Mouse (Mus musculus): ENCODE measurements around the gene Enthd1. TPM values are rescaled to one million over a fixed set of nuclear protein-coding genes. Genes with fewer than 3 reads are reported as not detected.

The Enthd1 gene
- total and polyA plus RNA-seq, 3 experiments, result not detected

DNA sequence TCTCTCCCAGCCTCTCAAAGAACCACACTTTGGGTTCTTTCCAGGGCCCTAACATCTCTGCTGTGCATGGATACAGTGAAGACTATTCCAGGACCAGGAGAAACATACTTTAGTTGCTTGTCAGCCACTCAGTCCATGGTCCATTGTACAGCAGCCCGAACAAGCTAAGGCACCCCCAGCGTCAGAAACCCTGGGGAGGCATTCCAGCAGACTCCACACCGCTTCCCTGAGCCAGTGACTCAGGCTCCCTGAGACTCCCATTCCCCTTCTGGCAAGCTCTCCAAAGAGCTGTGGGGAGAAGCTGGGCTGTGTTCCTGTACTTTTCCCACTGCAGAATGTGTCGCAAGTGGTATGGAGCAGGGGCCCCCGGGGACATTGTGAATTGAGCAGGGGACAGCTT is 128.0 kb downstream of the Enthd1 start:
- no peaks in the 10 kb centered on the region for H3K4me1 ChIP-seq (ENCODE audit: control insufficient read depth, insufficient read depth, low read length)
- TF ChIP-seq POLR2A (IDR thresholded peaks at IDR 0.05; ENCODE audit: insufficient read depth, low read depth, low read length) (no peak), CTCF (IDR thresholded peaks at IDR 0.05) (no peak), EP300 (IDR thresholded peaks at IDR 0.05; ENCODE audit: insufficient read depth, low read depth, low read length) (no peak)
- H3K9ac ChIP-seq (ENCODE audit: low read depth, low read length), result no peak overlapping the region
- H3K79me2 ChIP-seq (replicated peaks; ENCODE audit: control insufficient read depth, insufficient read depth, low read length), result no peaks in the 10 kb centered on the region
- no peak overlapping the region for H3K4me3 ChIP-seq
- H3K36me3 ChIP-seq (ENCODE audit: control insufficient read depth, insufficient read depth, low read length), result no peaks in the 10 kb centered on the region
- no peak overlapping the region for H3K27ac ChIP-seq
- H3K27me3 ChIP-seq (ENCODE audit: control insufficient read depth, insufficient read depth, low read length), result no peaks in the 10 kb centered on the region
- 56% methylated on average over 5 of the region's 5 CpGs for WGBS
- no peak for DNase-seq
- intact Hi-C loops (cut with DNase I), result no loop called here

DNA sequence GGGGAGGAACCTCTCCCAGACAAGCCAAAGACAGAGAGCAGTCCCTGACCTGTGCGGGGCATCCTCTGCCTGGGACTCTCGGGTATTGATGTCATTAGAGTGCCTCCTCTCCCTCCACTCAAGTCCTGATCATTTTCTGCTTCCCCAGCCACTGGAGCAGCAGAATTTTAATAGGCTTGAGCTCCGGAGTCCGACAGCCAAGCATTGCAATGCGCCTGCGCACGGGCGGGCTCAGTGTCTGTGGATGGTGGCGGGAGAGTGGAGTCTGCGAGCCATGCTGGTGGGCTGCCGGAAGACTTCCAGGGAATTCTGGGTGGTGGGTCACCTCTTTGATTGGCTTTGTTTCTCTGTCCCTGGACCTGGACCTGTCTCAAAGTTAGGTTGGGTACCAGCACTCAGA is 134.6 kb downstream of the Enthd1 start:
- DNase-seq, result no peak
- no peak for TF ChIP-seq POLR2A (IDR thresholded peaks at IDR 0.05; ENCODE audit: insufficient read depth, low read depth, low read length)
- no peak for TF ChIP-seq EP300 (IDR thresholded peaks at IDR 0.05; ENCODE audit: insufficient read depth, low read depth, low read length)
- TF ChIP-seq CTCF (IDR thresholded peaks at IDR 0.05), result no peak
- intact Hi-C loops (cut with DNase I), result no loop called here
- Histone ChIP-seq H3K9ac (ENCODE audit: low read depth, low read length) (no peak overlapping the region), H3K79me2 (replicated peaks; ENCODE audit: control insufficient read depth, insufficient read depth, low read length) (no peaks in the 10 kb centered on the region), H3K36me3 (ENCODE audit: control insufficient read depth, insufficient read depth, low read length) (no peaks in the 10 kb centered on the region), H3K27ac (no peak overlapping the region), H3K27me3 (ENCODE audit: control insufficient read depth, insufficient read depth, low read length) (no peaks in the 10 kb centered on the region), H3K4me3 (no peak overlapping the region), H3K4me1 (ENCODE audit: control insufficient read depth, insufficient read depth, low read length) (no peaks in the 10 kb centered on the region)
- WGBS, result 79% methylated on average over 11 of the region's 11 CpGs

DNA sequence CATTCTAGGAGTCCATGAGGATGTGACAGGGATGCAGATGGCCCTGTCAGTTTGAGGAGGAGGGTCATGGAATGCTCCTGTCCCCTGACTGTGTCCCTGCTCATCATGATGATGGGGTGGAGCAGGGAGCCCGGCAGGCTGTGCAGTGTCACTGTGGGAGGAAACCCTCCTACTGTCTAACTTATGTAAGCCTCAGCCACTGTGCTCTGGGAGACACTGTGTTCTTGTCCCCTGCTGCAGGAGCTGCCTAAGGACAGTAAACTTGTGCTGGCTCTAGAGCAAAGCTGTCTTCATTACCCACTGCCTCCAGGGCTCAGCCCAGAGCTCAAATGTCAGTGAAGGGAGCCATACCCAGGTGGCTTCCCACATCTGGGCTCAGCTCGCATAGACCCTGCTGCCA is 146.8 kb downstream of the Enthd1 start:
- H3K4me3 ChIP-seq, result no peak overlapping the region
- H3K79me2 ChIP-seq (replicated peaks; ENCODE audit: control insufficient read depth, insufficient read depth, low read length), result no peaks in the 10 kb centered on the region
- TF ChIP-seq EP300 (IDR thresholded peaks at IDR 0.05; ENCODE audit: insufficient read depth, low read depth, low read length), result no peak
- no peak for TF ChIP-seq POLR2A (IDR thresholded peaks at IDR 0.05; ENCODE audit: insufficient read depth, low read depth, low read length)
- no peak for TF ChIP-seq CTCF (IDR thresholded peaks at IDR 0.05)
- no peak overlapping the region for H3K9ac ChIP-seq (ENCODE audit: low read depth, low read length)
- no peak overlapping the region for H3K27ac ChIP-seq
- H3K27me3 ChIP-seq (ENCODE audit: control insufficient read depth, insufficient read depth, low read length), result no peaks in the 10 kb centered on the region
- peaks cover 6% of the 10 kb centered on the region; the same call in 1 of the 2 replicates for H3K4me1 ChIP-seq (ENCODE audit: control insufficient read depth, insufficient read depth, low read length)
- intact Hi-C loops (cut with DNase I), result no loop called here
- no peak for DNase-seq
- 56% methylated on average over 2 of the region's 2 CpGs for WGBS
- no peaks in the 10 kb centered on the region for H3K36me3 ChIP-seq (ENCODE audit: control insufficient read depth, insufficient read depth, low read length)

DNA sequence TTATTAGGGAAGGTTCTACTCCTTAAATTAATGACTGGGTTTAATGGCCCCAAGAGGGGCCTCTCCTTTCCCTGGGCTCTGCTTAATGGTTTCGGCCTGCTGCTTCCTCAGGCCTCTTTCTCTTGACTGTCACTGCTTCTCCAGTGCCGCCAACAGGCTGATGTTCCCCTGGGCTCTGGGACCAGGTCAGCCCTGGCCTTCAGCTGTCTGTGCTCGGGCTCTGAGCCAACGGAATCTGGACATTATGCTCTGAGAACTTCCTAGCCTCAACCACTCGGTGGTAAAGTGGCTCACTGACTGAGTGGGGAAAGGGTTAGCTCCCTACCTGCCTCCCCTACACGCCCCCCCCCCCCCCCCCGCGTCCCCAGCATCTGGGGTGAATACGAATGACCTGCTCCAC is 147.9 kb downstream of the Enthd1 start:
- Histone ChIP-seq H3K27me3 (ENCODE audit: control insufficient read depth, insufficient read depth, low read length) (no peaks in the 10 kb centered on the region), H3K36me3 (ENCODE audit: control insufficient read depth, insufficient read depth, low read length) (no peaks in the 10 kb centered on the region), H3K9ac (ENCODE audit: low read depth, low read length) (no peak overlapping the region), H3K27ac (no peak overlapping the region), H3K79me2 (replicated peaks; ENCODE audit: control insufficient read depth, insufficient read depth, low read length) (no peaks in the 10 kb centered on the region), H3K4me1 (ENCODE audit: control insufficient read depth, insufficient read depth, low read length) (peaks cover 6% of the 10 kb centered on the region; the same call in 1 of the 2 replicates), H3K4me3 (no peak overlapping the region)
- 55% methylated on average over 9 of the region's 9 CpGs for WGBS
- intact Hi-C loops (cut with DNase I), result no loop called here
- DNase-seq, result no peak
- TF ChIP-seq POLR2A (IDR thresholded peaks at IDR 0.05; ENCODE audit: insufficient read depth, low read depth, low read length) (no peak), CTCF (IDR thresholded peaks at IDR 0.05) (no peak), EP300 (IDR thresholded peaks at IDR 0.05; ENCODE audit: insufficient read depth, low read depth, low read length) (no peak)

DNA sequence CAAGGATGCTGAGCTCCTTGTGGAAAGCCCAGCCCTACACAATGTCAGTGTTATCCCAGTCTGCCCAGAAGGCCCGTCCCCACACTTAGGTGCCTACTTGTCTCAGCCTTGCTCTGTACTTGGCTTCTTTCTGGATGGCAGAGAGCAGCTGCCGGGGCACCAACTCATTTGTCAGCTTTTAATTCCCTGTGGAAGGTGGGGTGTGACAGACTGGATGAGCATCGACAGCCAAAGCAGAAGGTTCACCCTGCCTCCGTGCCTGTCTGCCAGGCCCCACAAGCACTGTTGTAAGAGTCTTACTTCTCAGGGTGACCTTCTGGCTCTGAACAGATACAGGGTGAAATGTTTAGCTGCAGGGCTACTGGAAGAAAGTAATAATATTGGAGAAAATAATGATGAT is 149.8 kb downstream of the Enthd1 start:
- intact Hi-C loops (cut with DNase I), result no loop called here
- Histone ChIP-seq H3K27ac (no peak overlapping the region), H3K79me2 (replicated peaks; ENCODE audit: control insufficient read depth, insufficient read depth, low read length) (no peaks in the 10 kb centered on the region), H3K36me3 (ENCODE audit: control insufficient read depth, insufficient read depth, low read length) (no peaks in the 10 kb centered on the region), H3K27me3 (ENCODE audit: control insufficient read depth, insufficient read depth, low read length) (no peaks in the 10 kb centered on the region), H3K4me3 (no peak overlapping the region), H3K9ac (ENCODE audit: low read depth, low read length) (no peak overlapping the region), H3K4me1 (ENCODE audit: control insufficient read depth, insufficient read depth, low read length) (peaks cover 6% of the 10 kb centered on the region; the same call in 1 of the 2 replicates)
- no peak for DNase-seq
- WGBS, result 89% methylated on average over 4 of the region's 4 CpGs
- no peak for TF ChIP-seq EP300 (IDR thresholded peaks at IDR 0.05; ENCODE audit: insufficient read depth, low read depth, low read length)
- no peak for TF ChIP-seq CTCF (IDR thresholded peaks at IDR 0.05)
- TF ChIP-seq POLR2A (IDR thresholded peaks at IDR 0.05; ENCODE audit: insufficient read depth, low read depth, low read length), result no peak

DNA sequence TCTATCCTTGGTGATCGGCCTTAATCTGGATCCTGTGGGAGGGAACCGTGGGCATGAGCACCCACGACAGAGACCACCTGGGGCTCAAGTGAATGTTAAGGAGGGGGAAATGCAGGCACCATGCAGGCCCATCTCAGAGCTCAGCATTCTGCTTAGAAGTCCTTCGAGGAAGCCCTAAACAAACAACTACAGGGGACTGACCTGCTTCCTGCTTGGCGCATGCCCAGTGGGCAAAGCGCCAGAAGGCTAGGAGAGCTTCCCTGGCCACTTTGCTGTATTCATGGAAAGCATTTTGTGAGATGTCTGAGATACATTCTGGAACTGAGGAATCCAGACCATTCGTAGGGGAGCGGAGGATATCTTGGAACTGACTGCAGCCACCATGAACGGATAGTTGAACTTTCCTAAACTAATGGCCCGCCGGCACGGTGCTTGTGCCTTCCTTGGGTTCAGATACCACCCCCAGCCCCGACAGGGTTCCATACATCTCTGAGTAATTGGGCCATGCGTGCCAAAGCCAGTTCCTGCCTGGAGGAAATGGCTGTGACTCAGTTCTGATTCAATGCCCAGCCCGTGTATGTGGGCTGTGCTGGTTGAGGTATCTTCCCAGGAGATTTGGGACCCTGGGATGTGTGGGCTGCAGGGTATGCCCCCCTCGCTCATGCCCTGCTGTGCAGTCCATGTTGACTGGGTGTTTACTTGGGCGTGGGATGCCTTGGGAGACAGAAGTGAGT is 150.8 kb downstream of the Enthd1 start:
- no peak overlapping the region for H3K4me3 ChIP-seq
- TF ChIP-seq EP300 (IDR thresholded peaks at IDR 0.05; ENCODE audit: insufficient read depth, low read depth, low read length) (no peak), CTCF (IDR thresholded peaks at IDR 0.05) (no peak), POLR2A (IDR thresholded peaks at IDR 0.05; ENCODE audit: insufficient read depth, low read depth, low read length) (no peak)
- H3K9ac ChIP-seq (ENCODE audit: low read depth, low read length), result no peak overlapping the region
- H3K79me2 ChIP-seq (replicated peaks; ENCODE audit: control insufficient read depth, insufficient read depth, low read length), result no peaks in the 10 kb centered on the region
- DNase-seq, result peak; percentile 33 to 46
- intact Hi-C loops (cut with DNase I), result no loop called here
- no peak overlapping the region for H3K27ac ChIP-seq
- H3K27me3 ChIP-seq (ENCODE audit: control insufficient read depth, insufficient read depth, low read length), result no peaks in the 10 kb centered on the region
- peaks cover 6% of the 10 kb centered on the region; the same call in 1 of the 2 replicates for H3K4me1 ChIP-seq (ENCODE audit: control insufficient read depth, insufficient read depth, low read length)
- H3K36me3 ChIP-seq (ENCODE audit: control insufficient read depth, insufficient read depth, low read length), result no peaks in the 10 kb centered on the region
- WGBS, result 42% methylated on average over 17 of the region's 17 CpGs
